Comparison of ENCODE assay signal across 14 mouse cellular contexts in genomic region chr7:35594311-35594710, GRCm38 (mm10). TPM values are rescaled to one million over a fixed set of nuclear protein-coding genes. Genes with fewer than 3 reads are reported as not detected.
"Had no signal": no experiment of that assay in that cellular context is flagged by ENCODE, and none has a peak within 500 bp of the region (broad histone marks: within the 10 kb centered on the region; RNA-seq: fewer than 3 reads in every experiment).

No protein-coding gene starts in this region.

- DNase-seq: heart, postnatal 10 days; heart, postnatal 14 days; heart, postnatal 36 days; heart, postnatal 4 days; kidney, adult 11 months; kidney, adult 18-20 months; kidney, adult 2 months; kidney, adult 8-10 months; kidney, adult 9 months; kidney, postnatal 10 days; kidney, postnatal 14 days; kidney, postnatal 4 days; layer of hippocampus, postnatal 36 days had no signal

RNA-seq across cellular contexts. Expression of gene Tdrd12, which starts 56.8 kb away (rescaled TPM):
- total RNA-seq: heart, postnatal 36 days; hematopoietic stem cell, adult 5-6 weeks had no signal
